Mouse (Mus musculus) lung, embryonic 16.5 days (tissue): Measurements from ENCODE around the gene Slc6a13. TPM values are rescaled to one million over a fixed set of nuclear protein-coding genes. Genes with fewer than 3 reads are reported as not detected.

Source experiments
- ATAC-seq: fragments of 200-750 bp; cut with Nextera tagmentation; 2 replicates; pipeline ENCODE4 v1.8.0; 2017; ENCODE audit warnings: low read depth, mild to moderate bottlenecking, moderate library complexity
- H3K27ac ChIP-seq: fragments of 300-500 bp; sonication (generic); 2 replicates; pipeline ENCODE4 v1.5.1; 2014; ENCODE audit warnings: mild to moderate bottlenecking, control low read depth, low read length
- H3K27me3 ChIP-seq: fragments of 300-500 bp; sonication (generic); 2 replicates; pipeline ENCODE4 v1.6.1; 2014; ENCODE audit warnings: low read depth, low read length, mixed read lengths; ENCODE audit not compliant: control insufficient read depth, insufficient read depth
- H3K36me3 ChIP-seq: fragments of 300-500 bp; sonication (generic); 2 replicates; pipeline ENCODE4 v1.6.1; 2014; ENCODE audit warnings: low read length; ENCODE audit not compliant: control insufficient read depth, insufficient read depth
- H3K4me1 ChIP-seq: fragments of 300-500 bp; sonication (generic); replicated peaks from 2 replicates; pipeline ENCODE4 v1.6.1; 2014; ENCODE audit warnings: low read length, mixed read lengths; ENCODE audit not compliant: control insufficient read depth, insufficient read depth
- H3K4me2 ChIP-seq: fragments of 300-500 bp; sonication (generic); 2 replicates; pipeline ENCODE4 v1.6.1; 2014; ENCODE audit warnings: low read depth, low read length, control low read depth
- H3K4me3 ChIP-seq: fragments of 300-500 bp; sonication (generic); 2 replicates; pipeline ENCODE4 v1.5.1; 2014; ENCODE audit warnings: mild to moderate bottlenecking, low read length, control low read depth
- H3K9ac ChIP-seq: fragments of 300-500 bp; sonication (generic); 2 replicates; pipeline ENCODE4 v1.6.1; 2014; ENCODE audit warnings: low read length, control low read depth
- H3K9me3 ChIP-seq: fragments of 300-500 bp; sonication (generic); 2 replicates; pipeline ENCODE4 v1.6.1; 2016; ENCODE audit warnings: low read length; ENCODE audit not compliant: control insufficient read depth
- WGBS: fragments of 180-500 bp; shearing (Covaris S2); extraction: QIAGEN DNeasy Blood & Tissue Kit; methylation state at CpG from one replicate; pipeline ENCODE4 v1.1.7; 2014; 5-methylcytosine and 5-hydroxymethylcytosine counted together
- polyA plus RNA-seq: library from polyadenylated mRNA; unstranded; fragments of >200 nt; fragmentation: Nextera tagmentation; extraction: Ambion mirVana; gene quantifications from 2 replicates; pipeline ENCODE4 v1.2.1, GENCODE M21; 2015

Slc6a13 gene
- polyA plus RNA-seq, 1 experiment from 2014 or later = 0.84 TPM

- Histone ChIP-seq H3K4me1 (no peaks in the 10 kb centered on the region), H3K4me2 (no peak overlapping the region), H3K36me3 (no peaks in the 10 kb centered on the region), H3K27ac (no peak overlapping the region), H3K9ac (no peak overlapping the region), H3K9me3 (no peaks in the 10 kb centered on the region), H3K4me3 (no peak overlapping the region), H3K27me3 (no peaks in the 10 kb centered on the region)
- no peak for ATAC-seq
- 56% methylated on average over 6 of the region's 6 CpGs for WGBS
These were observed 19.1 kb downstream of the Slc6a13 start for GRCm38 (mm10) chr6:121319099-121319498.

- Histone ChIP-seq H3K36me3 (no peaks in the 10 kb centered on the region), H3K27ac (no peak overlapping the region), H3K27me3 (no peaks in the 10 kb centered on the region), H3K4me1 (peaks cover 11% of the 10 kb centered on the region), H3K9ac (no peak overlapping the region), H3K4me3 (no peak overlapping the region), H3K4me2 (no peak overlapping the region), H3K9me3 (no peaks in the 10 kb centered on the region)
- 77% methylated on average over 9 of the region's 9 CpGs for WGBS
- ATAC-seq = no peak
These were observed 22.5 kb downstream of the Slc6a13 start for GRCm38 (mm10) chr6:121322381-121323110.

GRCm38 (mm10) chr6:121325298-121325697, 25.3 kb downstream of the Slc6a13 start:
- no peak for ATAC-seq
- Histone ChIP-seq H3K27me3 (no peaks in the 10 kb centered on the region), H3K4me3 (no peak overlapping the region), H3K27ac (no peak overlapping the region), H3K4me2 (no peak overlapping the region), H3K36me3 (no peaks in the 10 kb centered on the region), H3K4me1 (peaks cover 15% of the 10 kb centered on the region), H3K9ac (no peak overlapping the region), H3K9me3 (no peaks in the 10 kb centered on the region)
- 59% methylated on average over 2 of the region's 3 CpGs for WGBS

- Histone ChIP-seq H3K36me3 (no peaks in the 10 kb centered on the region), H3K4me1 (peaks cover 17% of the 10 kb centered on the region), H3K9ac (no peak overlapping the region), H3K27ac (no peak overlapping the region), H3K9me3 (no peaks in the 10 kb centered on the region), H3K27me3 (no peaks in the 10 kb centered on the region), H3K4me3 (no peak overlapping the region), H3K4me2 (no peak overlapping the region)
- WGBS = 52% methylated on average over 9 of the region's 9 CpGs
- no peak for ATAC-seq
These were observed 25.7 kb downstream of the Slc6a13 start for GRCm38 (mm10) chr6:121325740-121326139.

- no peak overlapping the region; the same call in 1 of the 2 replicates for H3K9ac ChIP-seq
- no peak overlapping the region for H3K4me2 ChIP-seq
- no peak overlapping the region for H3K27ac ChIP-seq
- WGBS = 40% methylated on average over 10 of the region's 10 CpGs
- H3K27me3 ChIP-seq = no peaks in the 10 kb centered on the region
- H3K9me3 ChIP-seq = no peaks in the 10 kb centered on the region
- ATAC-seq = 0 out of 2 replicates have a peak, but pooled peaks have one; percentile 20
- H3K4me3 ChIP-seq = no peak overlapping the region
- peaks cover 17% of the 10 kb centered on the region for H3K4me1 ChIP-seq
- no peaks in the 10 kb centered on the region for H3K36me3 ChIP-seq
These were observed 26.6 kb downstream of the Slc6a13 start for GRCm38 (mm10) chr6:121326486-121327069.

GRCm38 (mm10) chr6:121328417-121328884, 28.4 kb downstream of the Slc6a13 start:
- WGBS = 64% methylated on average over 9 of the region's 9 CpGs

GRCm38 (mm10) chr6:121329848-121330508, 30.0 kb downstream of the Slc6a13 start:
- no peaks in the 10 kb centered on the region for H3K27me3 ChIP-seq
- no peak overlapping the region for H3K9ac ChIP-seq
- H3K27ac ChIP-seq = no peak overlapping the region
- no peaks in the 10 kb centered on the region for H3K36me3 ChIP-seq
- no peaks in the 10 kb centered on the region for H3K9me3 ChIP-seq
- no peak overlapping the region for H3K4me2 ChIP-seq
- WGBS = 14% methylated on average over 10 of the region's 10 CpGs
- peak; percentile 87 for ATAC-seq
- no peak overlapping the region for H3K4me3 ChIP-seq
- H3K4me1 ChIP-seq = peaks cover 17% of the 10 kb centered on the region

More at GRCm38 (mm10) chr6:121328417-121328884, 28.4 kb downstream of the Slc6a13 start:
- ATAC-seq = no peak
- Histone ChIP-seq H3K36me3 (no peaks in the 10 kb centered on the region), H3K4me3 (no peak overlapping the region), H3K27ac (no peak overlapping the region), H3K27me3 (no peaks in the 10 kb centered on the region), H3K4me1 (peaks cover 17% of the 10 kb centered on the region), H3K4me2 (no peak overlapping the region), H3K9ac (no peak overlapping the region), H3K9me3 (no peaks in the 10 kb centered on the region)

GRCm38 (mm10) chr6:121335841-121336240, 35.8 kb downstream of the Slc6a13 start:
- Histone ChIP-seq H3K4me3 (no peak overlapping the region), H3K9ac (no peak overlapping the region), H3K27me3 (no peaks in the 10 kb centered on the region), H3K4me1 (0 out of 2 replicates have a peak, but pooled peaks cover 3% of the 10 kb centered on the region), H3K36me3 (no peaks in the 10 kb centered on the region), H3K9me3 (no peaks in the 10 kb centered on the region), H3K4me2 (no peak overlapping the region), H3K27ac (no peak overlapping the region)
- 81% methylated on average over 9 of the region's 9 CpGs for WGBS
- ATAC-seq = no peak

GRCm38 (mm10) chr6:121336558-121336957, 36.5 kb downstream of the Slc6a13 start:
- Histone ChIP-seq H3K27me3 (no peaks in the 10 kb centered on the region), H3K36me3 (no peaks in the 10 kb centered on the region), H3K9ac (no peak overlapping the region), H3K9me3 (no peaks in the 10 kb centered on the region), H3K4me2 (no peak overlapping the region), H3K4me1 (0 out of 2 replicates have a peak, but pooled peaks cover 3% of the 10 kb centered on the region), H3K4me3 (no peak overlapping the region), H3K27ac (no peak overlapping the region)
- ATAC-seq = no peak; the same call in 1 of the 2 replicates
- 38% methylated on average over 8 of the region's 8 CpGs for WGBS
